Mouse (Mus musculus): ENCODE data around the gene Plod3.
"Not testable (repeated sequence)": the region's sequence is repeated elsewhere in the genome, so short reads cannot be mapped to it uniquely, and the experiment has no call there.

Gene Plod3

DNA sequence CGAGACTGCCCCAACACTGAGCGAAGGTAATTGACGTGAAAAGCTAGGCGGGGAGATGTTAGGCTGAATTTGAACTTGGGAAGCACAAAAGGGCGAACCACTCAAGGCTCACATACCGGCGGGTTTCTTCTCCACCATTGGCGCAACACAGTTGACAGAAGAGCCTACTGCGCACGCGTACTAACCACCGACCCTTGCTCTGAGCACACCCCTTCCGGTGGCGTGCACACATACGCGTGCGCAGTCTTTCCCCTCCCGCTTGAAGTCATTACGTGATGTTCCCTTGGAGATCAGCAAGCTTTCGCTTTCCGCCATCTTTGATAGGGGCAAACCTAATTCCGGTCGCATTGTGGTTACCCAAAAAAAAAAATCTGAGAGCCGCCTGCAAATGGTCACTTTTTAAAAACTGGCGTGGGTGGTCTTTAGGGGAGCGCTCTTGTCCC lies at the start of gene Plod3:
TSS of gene Plod3 (plus strand) at position 325 of the 443 bp plus-strand sequence.
- DNase-seq: peak; percentile 99

DNA sequence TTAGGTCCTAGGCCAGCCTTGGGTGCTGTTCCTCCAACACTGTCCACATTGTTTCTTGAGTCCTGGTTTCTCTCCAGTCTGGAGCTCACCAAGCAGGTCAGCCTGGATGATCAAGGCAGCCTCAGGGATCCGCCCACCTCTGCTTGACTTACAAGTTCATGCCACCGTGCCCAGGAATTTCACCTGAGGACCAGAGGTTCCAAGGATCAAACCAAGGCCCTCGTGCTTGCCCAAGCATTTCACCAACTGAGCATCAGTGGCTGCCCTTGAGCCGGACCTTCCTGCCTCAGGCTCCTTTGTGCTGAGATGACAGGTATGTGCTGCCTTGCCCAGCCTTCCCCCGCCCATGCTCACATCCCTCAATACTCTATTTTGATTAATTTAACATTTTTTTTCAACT lies 49.2 kb upstream of the Plod3 start:
- no peak for DNase-seq

DNA sequence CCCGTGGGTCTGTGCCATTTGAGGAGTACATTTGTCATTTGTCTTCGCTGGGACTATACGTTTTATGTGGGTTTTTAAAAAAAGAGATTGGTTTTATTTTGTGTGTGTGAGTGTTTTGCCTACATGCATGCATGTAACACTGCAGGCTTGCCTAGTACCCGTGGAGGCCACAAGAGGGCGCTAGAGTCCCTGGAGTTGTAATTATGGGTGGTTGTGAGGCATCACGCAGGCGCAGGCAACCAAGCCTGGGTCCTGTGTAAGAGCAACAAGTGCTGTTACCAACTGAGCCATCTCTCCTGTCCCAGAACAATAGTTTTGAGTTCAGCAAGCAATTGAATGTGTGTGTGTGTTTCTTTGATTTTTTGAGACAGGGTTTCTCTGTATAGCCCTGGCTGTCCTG lies 47.5 kb upstream of the Plod3 start:
- peak; percentile 14 for DNase-seq

DNA sequence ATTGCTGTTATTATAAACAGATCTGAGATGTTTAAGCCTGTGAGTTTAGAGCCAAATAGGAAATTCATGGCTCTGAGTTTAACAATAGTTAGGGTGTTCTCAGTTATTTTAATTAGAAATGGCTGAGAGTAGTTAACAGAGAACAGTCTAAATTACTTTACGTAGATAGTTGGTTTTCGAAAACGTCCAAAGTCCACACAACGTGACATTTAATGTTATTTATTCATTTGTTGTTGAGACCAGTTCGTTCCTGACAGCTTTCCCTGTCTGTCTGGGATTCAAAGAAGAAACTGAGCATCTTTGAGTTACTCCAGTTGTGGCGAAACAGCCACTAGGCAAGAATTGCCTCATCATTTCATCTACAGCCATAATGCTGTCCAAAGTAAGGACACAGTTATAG lies 46.8 kb upstream of the Plod3 start:
- DNase-seq: not testable (repeated sequence)

DNA sequence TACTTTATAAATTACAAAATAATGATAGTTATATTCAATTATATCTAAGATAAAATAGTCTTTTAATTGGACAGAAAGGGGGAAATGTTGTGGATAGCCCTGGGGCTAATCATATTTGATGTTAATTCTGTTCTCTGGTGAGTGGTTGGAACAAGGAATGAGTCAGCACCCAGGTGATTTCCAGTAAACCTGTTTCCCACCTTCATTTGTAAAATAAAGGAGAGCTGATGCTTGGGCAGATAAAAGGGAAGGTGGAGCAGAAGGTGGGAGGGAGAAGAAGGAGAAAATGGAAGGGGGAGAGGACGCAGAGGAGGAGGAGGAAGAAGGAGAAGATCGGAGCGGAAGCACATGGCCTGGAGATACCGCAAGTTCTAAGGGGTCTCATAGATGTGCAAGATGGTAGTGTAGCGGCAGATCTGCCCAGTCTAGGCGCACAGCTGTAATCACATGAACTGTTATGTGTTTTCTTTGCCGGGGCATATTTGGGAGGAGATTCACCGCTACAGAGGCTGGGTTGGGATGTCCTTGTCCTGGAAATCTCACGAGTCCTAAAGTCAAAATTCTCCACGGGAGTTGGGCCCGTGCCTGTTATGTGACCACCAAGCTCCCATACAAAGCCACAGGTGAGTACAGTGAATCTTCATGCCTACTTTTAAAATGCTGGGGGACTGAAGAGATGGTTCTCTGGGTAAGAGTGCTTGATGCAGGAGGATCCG lies 45.8 kb upstream of the Plod3 start:
- DNase-seq: no peak

DNA sequence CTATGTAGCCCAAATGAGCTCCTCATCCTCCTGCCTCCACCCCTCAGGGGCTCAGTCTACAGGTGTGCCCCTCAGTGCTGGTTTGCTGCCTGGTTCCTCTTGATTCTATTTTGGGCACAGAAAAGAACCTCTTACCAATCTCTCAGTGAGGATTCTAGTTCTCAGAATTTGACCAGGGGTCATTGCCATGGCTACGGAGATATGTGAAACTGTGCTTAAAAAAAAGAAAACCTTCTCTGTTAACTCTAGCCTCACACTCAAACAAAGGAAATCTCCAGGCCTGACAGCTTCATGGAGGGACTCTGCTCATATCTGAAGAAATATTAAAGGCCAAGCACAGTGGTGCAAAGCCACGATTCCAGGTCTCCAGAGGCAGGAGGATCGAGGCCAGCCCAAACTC lies 44.0 kb upstream of the Plod3 start:
- DNase-seq: no peak

DNA sequence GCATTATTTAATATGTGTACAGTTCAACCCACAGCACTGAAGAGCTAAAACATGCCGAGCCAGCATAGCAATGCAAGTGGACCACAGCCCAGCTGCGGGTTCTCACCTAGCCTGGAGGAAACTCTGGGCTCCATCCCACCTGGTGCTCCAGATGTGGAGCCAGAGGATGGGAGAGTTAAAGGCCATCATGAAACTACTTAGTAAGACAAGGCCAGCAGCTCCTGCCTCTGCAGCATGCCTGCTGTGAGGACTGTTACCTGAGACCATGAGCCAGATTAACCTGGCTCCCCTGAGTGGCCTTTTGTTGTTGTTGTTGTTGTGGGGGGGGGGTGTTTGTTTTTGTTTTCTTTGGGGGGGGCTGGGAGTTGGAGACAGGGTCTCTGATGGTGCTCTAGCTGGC lies 43.4 kb upstream of the Plod3 start:
- DNase-seq: no peak

DNA sequence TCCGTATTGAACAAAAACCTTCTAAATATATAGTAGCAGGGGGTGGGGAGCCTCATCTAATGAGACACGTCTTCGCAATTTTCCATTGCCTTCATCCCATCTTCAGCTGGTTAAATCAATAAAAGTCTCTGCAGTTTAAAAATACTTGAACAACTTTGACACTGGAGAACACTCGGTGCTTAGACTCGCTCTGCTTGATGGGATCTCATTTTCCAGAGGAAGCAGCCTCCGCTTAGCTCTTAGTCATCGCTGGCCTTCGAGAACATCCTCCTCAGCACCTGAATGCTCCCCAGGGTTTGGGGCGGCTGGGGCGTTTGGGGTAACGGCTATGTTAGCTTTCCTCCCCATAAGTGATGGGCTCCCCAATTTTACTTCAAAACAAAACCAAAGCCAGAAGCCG lies 41.7 kb upstream of the Plod3 start:
- no peak for DNase-seq

DNA sequence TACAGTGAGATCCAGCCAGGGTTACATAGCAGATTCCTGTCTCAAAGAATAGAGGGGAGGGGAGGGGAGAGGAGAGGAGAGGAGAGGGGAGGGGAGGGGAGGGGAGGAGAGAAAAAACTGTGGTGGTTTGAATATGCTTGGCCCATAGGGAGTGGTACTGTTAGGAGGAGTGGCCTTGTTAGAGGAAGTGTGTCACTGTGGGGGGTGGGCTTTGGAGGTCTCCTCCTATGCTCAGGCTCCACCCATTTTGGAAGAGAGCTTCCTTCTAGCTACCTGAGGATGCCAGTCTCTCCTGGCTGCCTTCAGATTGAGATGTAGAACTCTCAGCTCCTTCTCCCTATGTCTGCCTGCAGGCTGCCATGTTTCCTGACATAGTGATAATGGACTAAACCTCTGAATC lies 38.9 kb upstream of the Plod3 start:
- no peak for DNase-seq

DNA sequence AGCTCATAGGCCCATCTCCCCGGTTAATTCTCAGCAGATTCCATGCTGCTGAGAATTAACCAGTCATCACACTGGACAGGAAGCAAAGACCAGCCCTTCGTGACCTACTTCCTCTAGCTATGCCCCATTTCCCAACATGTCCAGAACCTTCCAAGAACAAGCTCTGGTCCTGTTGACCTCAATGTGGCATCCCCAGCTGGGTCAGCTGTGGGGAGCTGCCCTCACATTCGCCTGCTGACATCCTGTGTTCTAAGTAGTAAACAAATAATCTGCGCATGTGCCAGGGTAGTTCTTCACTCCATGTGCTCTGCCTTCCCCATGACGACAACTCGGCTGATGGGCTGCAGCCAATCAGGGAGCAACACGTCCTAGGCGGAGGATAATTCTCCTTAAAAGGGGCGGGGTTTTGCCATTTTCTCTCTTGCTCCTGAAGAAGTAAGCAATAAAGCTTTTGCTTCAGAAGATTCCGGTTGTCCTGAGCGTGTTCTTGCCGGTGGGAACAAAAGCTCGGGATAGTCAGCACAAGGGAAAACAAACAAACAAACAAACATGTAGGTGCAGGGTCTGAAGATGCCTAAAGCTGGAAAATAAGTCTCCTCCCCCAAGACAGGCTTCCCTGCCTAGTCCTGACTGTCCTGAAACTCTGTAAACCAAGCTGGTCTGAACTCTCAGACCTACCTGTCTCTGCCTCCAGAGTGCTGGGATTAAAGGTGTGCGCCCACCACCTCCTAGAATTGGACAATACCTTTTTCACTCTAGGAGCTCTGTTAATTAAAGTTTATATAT lies 37.1 kb upstream of the Plod3 start:
- peak; percentile 32 for DNase-seq

DNA sequence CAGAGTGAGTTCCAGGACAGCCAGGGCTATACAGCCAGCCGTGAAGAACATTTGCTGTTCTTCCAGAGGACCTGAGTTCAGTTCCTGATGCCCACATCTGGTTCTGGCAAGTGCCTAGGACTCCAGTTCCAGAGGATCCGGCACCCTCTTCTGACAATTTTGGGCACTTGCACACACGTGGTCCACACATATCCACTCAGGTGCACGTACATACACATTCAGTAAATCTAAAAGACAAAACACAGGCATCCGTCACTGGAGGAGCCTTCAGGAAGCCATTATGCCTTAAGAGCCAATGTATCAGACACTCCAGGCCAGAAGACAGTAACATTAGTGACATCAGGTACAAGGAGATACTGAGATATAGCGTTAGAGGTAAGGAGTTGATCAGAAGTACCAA lies 36.3 kb upstream of the Plod3 start:
- DNase-seq: no peak

DNA sequence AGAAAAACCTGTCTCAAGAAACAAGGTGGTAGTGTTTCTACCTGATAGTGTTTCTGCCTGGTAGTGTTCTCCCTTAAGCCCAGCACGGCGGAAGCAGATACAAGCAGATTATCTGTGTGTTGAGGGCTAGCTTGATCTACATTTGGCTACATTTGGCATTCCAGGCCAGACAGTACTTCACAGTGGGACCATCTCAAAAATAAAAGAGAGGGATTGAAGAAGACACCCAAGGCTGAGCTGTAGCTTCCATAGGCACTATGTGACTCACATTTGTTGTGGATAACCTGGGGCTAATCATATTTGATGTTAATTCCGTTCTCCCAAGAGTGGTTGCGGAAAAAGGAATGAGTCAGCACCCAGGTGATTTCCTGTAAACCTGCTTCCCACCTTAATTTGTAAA lies 34.7 kb upstream of the Plod3 start:
- no peak for DNase-seq

DNA sequence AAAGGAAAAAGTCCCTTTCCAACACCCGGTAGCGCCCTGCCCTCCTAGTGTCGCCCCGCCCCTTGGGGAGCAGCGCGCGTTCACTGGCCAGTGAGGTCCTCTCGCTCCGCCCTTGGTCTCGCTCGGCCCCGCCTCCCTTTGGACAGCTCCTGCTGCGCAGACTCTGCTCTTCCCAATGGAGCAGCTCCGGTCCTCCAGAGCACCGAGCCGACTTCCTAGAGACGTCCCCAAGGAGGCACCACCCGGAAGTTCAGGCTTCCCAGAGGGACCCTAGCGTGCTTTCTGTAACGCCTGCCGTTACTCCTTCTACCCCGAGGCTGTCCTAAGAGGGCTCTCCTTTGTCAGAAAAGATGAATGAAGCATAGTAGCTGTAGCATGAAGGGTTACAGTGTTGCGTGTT lies 33.8 kb upstream of the Plod3 start, which contains the start of gene Fis1:
TSS of gene Fis1 (plus strand) at position 261 of the 400 bp plus-strand sequence.
- peak; percentile 99 for DNase-seq

DNA sequence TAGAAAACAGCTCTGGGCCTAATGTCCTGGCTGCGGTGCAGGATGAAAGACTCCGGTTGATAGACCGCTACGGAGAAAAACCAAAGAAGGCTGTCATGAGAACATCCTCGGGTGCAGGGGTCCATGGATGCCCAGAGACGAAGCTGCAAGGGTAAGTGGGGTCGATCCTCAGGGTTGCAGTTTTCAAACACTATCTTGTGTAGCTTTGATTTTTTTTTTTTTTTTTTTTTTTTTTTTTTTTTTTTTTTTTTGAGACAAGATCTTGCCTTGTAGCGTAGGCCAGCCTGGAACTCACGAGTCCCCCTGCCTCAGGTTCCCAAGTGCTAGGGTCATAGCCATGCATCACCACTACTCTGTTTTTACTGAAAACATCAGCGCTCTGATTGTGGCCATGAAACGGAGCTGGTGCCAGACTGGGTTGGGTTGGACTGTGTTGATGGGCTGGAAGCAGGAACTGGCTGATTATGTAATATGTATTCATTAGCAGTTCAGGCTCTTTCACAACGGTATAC lies 33.3 kb upstream of the Plod3 start:
- DNase-seq: no peak

DNA sequence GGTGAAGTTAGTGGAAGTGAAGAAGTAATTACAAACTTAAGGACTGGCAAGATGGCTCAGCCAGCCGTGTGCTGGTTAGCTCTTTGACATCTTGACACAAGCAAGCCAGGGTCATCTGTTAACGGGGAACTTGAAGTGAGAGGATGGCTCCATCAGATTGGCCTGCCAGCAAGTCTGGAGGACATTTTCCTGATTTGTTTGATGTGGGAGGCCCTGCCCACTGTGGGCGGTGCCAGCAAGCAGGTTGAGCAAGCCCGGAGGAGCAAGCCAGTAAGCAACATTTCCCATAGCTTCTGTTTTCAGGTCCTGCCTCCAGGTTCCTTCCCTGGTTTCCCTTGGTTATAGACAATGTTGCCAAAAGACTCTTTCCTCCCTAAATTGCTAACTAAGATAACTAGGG lies 31.2 kb upstream of the Plod3 start:
- no peak for DNase-seq

DNA sequence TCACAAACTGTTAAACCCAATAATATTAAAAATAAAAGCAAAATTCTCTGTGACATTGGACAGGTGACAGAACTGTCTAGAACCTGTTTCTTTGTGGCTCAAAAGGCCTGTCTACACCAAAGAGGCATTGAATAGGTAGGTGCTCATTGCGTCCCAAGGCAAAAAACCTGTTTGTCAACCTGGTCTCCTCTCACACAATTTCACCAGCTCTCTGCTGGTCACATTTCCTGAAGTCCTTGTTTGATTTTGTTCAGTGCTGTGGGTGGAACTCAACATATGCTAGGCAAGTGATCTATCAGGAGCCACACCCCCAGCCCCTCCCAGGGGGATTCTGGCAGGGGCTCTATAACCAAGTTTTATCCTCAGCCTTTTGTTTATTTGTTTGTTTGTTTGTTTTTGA lies 29.6 kb upstream of the Plod3 start:
- DNase-seq: no peak

DNA sequence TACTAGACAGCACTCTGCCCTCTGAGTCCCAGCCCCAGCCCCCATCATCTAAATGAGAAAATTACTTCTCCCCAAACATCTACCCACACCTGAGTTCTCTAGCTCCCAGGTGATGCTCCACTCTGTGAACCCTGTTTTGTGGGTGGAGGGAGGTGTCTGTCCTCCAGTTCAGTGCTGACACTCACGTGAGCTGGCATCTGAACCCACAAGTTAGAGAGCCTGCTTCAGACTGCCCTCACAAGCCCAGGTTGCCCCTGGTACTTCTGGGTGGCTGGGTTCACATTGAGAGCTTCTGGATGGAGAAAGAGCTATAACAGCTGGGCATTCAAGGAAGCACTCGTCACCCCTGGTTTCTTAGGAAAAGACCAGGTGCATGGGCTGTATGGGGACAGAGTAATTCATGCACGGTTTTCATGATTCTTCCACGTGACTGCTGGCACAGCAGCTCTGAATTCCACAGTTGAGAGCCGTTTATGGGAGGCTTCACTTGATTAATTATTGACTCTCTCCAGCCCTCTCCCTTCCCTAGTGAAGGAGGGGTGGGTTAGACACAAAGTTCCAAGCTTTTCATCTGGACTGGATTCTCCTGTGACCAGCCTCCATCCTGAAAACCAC lies 27.7 kb upstream of the Plod3 start:
- DNase-seq: no peak

DNA sequence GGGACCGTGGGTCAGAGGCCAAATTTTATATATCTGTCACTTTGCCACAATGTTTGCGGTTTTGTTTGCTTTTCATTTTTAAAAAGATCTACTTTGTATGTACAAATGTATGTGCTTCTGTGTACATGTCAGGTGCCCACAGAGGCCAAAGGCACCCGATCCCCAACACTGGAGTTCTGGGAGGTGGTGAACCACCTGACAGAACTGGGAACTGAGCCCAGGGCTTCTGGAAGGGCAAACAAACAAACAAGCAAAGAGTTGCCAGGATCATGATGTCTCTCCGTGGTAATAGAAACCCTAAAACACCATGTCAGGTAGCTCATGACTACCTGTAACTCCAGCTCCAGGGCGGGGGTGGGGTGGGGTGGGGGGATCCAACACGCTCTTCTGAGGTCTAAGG lies 26.8 kb upstream of the Plod3 start:
- no peak for DNase-seq

DNA sequence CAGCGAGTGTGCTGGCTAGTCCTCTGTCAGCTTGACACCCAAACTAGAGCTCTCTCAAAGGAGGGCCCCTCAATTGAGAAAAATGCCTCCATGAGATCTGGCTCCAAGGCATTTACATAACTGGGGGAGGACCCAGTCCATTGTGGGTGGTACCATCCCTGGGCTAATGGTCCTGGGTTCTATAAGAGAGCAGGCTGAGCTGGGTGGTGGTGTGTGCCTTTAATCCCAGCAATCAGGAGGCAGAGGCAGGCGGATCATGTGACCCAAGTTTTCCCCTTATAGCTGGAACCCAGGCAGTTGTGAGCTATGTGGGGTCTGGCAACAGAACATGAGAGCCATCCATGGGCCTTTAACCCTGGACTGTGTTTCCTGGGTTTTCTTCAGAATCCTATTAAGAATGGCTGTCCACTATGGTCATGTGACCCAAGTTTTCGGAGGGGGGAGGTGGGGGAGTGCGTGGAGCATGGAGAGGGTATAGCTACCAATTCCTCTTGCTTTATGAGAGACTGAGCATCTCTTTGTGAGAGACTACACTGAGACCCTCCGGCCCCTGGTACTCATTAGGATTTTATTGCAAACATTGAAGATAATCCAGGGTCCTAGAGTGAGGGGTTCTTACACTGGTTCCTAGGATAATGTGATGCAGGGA lies 25.4 kb upstream of the Plod3 start:
- DNase-seq: no peak

DNA sequence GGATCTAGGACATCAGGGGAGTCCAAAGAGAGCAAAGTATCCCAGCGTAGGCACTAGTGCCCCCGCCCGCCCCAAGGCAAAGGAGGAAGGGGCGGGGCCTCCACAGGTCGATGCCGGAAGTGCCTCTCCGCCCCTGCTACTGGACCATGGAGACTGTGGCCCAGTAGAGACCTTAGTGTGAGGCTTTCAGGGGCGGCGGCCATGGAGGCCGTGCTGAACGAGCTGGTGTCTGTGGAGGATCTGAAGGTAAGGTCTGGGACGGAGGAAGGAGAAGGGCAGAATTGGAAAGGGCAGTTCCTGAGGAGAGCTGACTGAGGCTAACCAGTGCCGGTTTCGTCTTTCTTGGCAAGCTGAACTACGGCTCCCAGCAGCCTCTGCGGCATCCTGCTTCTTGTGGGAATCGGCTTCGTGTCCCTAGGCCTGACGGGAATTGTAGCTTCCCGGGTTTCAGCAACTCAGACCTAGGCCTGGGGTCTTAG lies 24.8 kb upstream of the Plod3 start:
- peak; percentile 94 for DNase-seq

DNA sequence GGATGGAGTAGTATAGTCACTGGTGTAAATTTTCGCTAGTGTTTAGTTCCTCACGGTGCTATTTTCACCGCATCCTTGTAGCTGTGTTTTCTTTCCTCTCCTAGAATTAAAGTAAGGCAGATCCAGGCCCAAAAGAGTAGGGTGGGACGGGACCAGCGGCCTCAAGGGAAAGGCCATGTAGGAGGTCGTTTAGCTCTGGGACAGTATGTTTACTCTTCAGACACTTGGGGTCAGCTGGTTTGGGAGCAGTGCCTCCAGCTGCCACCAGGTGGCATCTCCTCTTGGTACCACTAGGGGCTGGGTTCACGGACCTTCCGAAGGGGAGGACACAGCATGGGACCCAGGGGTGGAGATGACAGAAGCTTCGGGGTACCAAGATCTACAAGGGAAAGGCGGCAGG lies 24.3 kb upstream of the Plod3 start:
- peak; percentile 83 for DNase-seq

DNA sequence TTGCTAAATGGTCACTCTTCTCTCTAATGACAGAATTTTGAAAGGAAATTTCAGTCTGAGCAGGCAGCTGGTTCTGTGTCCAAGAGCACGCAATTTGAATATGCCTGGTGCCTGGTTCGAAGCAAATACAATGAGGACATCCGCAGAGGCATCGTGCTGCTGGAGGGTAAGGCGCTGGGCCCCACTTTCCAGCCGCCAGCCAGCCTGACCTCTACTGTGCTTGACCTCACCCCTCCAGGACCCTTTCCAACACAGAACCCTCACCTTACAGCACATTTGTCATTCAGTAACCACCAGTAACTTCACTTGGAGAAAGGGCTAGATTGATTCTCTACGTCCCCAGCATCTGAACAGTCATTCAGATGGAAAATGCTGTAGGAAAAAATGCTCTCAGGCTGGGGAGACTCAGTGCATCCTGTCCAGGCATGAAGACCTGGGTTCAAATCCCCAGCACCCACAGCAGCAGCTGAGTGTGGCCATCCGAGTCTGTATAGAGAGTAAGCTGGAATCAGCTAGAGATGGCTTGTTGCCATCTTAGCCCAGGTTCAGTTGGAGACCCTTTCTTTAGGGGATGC lies 23.8 kb upstream of the Plod3 start:
- DNase-seq: no peak

DNA sequence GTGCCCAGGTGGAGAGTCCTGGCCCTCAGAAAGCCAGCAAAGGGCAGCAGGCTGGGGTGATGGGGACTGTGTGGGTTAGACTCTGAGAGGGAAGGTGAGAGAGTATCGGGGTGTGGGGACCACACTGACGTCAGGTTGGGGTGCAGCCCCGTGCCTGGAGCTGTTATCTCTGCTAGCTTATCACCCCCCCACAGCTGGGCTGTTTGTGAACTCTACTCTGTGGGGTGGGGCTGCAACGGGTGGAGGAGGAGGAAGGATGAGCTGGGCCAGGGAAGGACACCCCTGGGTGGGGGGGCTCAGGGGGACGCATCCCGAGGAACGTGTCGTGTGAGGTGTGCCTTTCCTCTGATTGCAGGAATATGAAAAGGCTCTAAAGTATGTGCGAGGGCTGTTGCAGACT lies 21.6 kb upstream of the Plod3 start:
- no peak for DNase-seq
